Mouse (Mus musculus) kidney, embryonic 16.5 days (tissue): ENCODE results near the gene Eci1. TPM values are rescaled to one million over a fixed set of nuclear protein-coding genes. Genes with fewer than 3 reads are reported as not detected.

Experiments
- ATAC-seq: fragments of 200-750 bp; cut with Nextera tagmentation; 2 replicates; pipeline ENCODE4 v1.8.0; 2017; ENCODE audit warnings: moderate TSS enrichment; ENCODE audit not compliant: low FRiP score, low TSS enrichment
- H3K27ac ChIP-seq: fragments of 300-500 bp; sonication (generic); 2 replicates; pipeline ENCODE4 v1.5.1; 2014; ENCODE audit warnings: low read length
- H3K27me3 ChIP-seq: fragments of 300-500 bp; sonication (generic); 2 replicates; pipeline ENCODE4 v1.6.1; 2014; ENCODE audit warnings: low read length, control low read depth, mixed read lengths; ENCODE audit not compliant: insufficient read depth
- H3K36me3 ChIP-seq: fragments of 300-500 bp; sonication (generic); 2 replicates; pipeline ENCODE4 v1.6.1; 2014; ENCODE audit warnings: low read length, control low read depth, mixed read lengths; ENCODE audit not compliant: insufficient read depth
- H3K4me1 ChIP-seq: fragments of 300-500 bp; sonication (generic); 2 replicates; pipeline ENCODE4 v1.6.1; 2014; ENCODE audit warnings: low read length, control low read depth, mixed read lengths; ENCODE audit not compliant: insufficient read depth
- H3K4me2 ChIP-seq: fragments of 300-500 bp; sonication (generic); replicated peaks from 2 replicates; pipeline ENCODE4 v1.6.1; 2014; ENCODE audit warnings: low read depth, low read length
- H3K4me3 ChIP-seq: fragments of 300-500 bp; sonication (generic); 2 replicates; pipeline ENCODE4 v1.5.1; 2014; ENCODE audit warnings: mild to moderate bottlenecking, low read length
- H3K9ac ChIP-seq: fragments of 300-500 bp; sonication (generic); replicated peaks from 2 replicates; pipeline ENCODE4 v1.6.1; 2014; ENCODE audit warnings: low read length
- H3K9me3 ChIP-seq: fragments of 300-500 bp; sonication (generic); 2 replicates; pipeline ENCODE4 v1.6.1; 2016; ENCODE audit warnings: low read length, control low read depth
- WGBS: fragments of 180-500 bp; shearing (Covaris S2); extraction: QIAGEN DNeasy Blood & Tissue Kit; methylation state at CpG from one replicate; pipeline ENCODE4 v1.1.7; 2014; 5-methylcytosine and 5-hydroxymethylcytosine counted together
- polyA plus RNA-seq: library from polyadenylated mRNA; unstranded; fragments of >200 nt; fragmentation: Nextera tagmentation; extraction: Ambion mirVana; gene quantifications from 2 replicates; pipeline ENCODE4 v1.2.1, GENCODE M21; 2015

Gene Eci1
- polyA plus RNA-seq, 1 experiment from 2014 or later, result 143 TPM

GRCm38 (mm10) chr17:24469910-24470602 is 43.6 kb downstream of the Eci1 start, which contains the start of the genes E4f1 and Pgp:
Gene E4f1 (minus strand): TSS chr17:24470313.
Gene Pgp (plus strand): TSS chr17:24470392.
- Histone ChIP-seq H3K4me1 (peaks cover 39% of the 10 kb centered on the region), H3K27ac (peak within 1 kb of the TSS; percentile 85), H3K36me3 (peaks cover 12% of the 10 kb centered on the region; the same call in 1 of the 2 replicates), H3K4me2 (peak within 1 kb of the TSS; percentile 96), H3K9me3 (no peaks in the 10 kb centered on the region), H3K27me3 (no peaks in the 10 kb centered on the region), H3K4me3 (peak within 1 kb of the TSS; percentile 85), H3K9ac (peak within 1 kb of the TSS; percentile 90)
- peak; percentile 96 for ATAC-seq
- WGBS, result under 1% methylated on average over 66 of the region's 75 CpGs

GRCm38 (mm10) chr17:24470701-24471527 is 44.5 kb downstream of the Eci1 start:
- H3K9ac ChIP-seq, result peak overlapping the region; percentile 90
- H3K4me2 ChIP-seq, result peak overlapping the region; percentile 96
- H3K36me3 ChIP-seq, result peaks cover 20% of the 10 kb centered on the region; the same call in 1 of the 2 replicates
- under 1% methylated on average over 68 of the region's 68 CpGs for WGBS
- peak; percentile 21; the same call in 1 of the 2 replicates for ATAC-seq
- H3K27ac ChIP-seq, result peak overlapping the region; percentile 78
- peaks cover 39% of the 10 kb centered on the region for H3K4me1 ChIP-seq
- no peaks in the 10 kb centered on the region for H3K27me3 ChIP-seq
- H3K4me3 ChIP-seq, result peak overlapping the region; percentile 85
- no peaks in the 10 kb centered on the region for H3K9me3 ChIP-seq

GRCm38 (mm10) chr17:24472512-24472911 is 46.1 kb downstream of the Eci1 start:
- Histone ChIP-seq H3K9me3 (no peaks in the 10 kb centered on the region), H3K27ac (peak overlapping the region; percentile 74), H3K4me3 (peak overlapping the region; percentile 85; the same call in 1 of the 2 replicates), H3K27me3 (no peaks in the 10 kb centered on the region), H3K4me1 (peaks cover 41% of the 10 kb centered on the region), H3K4me2 (peak overlapping the region; percentile 96), H3K36me3 (peaks cover 29% of the 10 kb centered on the region; the same call in 1 of the 2 replicates), H3K9ac (no peak overlapping the region; the same call in 1 of the 2 replicates)
- 21% methylated on average over 4 of the region's 4 CpGs for WGBS
- peak; percentile 40 for ATAC-seq

- H3K4me1 ChIP-seq, result peaks cover 50% of the 10 kb centered on the region
Measured at GRCm38 (mm10) chr17:24473612-24474275, 47.3 kb downstream of the Eci1 start, which contains the start of gene Bricd5. Gene Bricd5 (plus strand): TSS chr17:24473884.

GRCm38 (mm10) chr17:24474557-24474956 is 48.1 kb downstream of the Eci1 start:
- Histone ChIP-seq H3K4me1 (peaks cover 50% of the 10 kb centered on the region), H3K27me3 (no peaks in the 10 kb centered on the region), H3K9me3 (no peaks in the 10 kb centered on the region), H3K4me3 (no peak overlapping the region), H3K36me3 (peaks cover 29% of the 10 kb centered on the region; the same call in 1 of the 2 replicates), H3K4me2 (no peak overlapping the region), H3K9ac (no peak overlapping the region), H3K27ac (no peak overlapping the region)
- no peak for ATAC-seq
- 67% methylated on average over 5 of the region's 5 CpGs for WGBS

More at GRCm38 (mm10) chr17:24473612-24474275, 47.3 kb downstream of the Eci1 start, which contains the start of gene Bricd5:
- H3K4me3 ChIP-seq, result no peak within 1 kb of the TSS
- peak within 1 kb of the TSS; percentile 96 for H3K4me2 ChIP-seq
- no peaks in the 10 kb centered on the region for H3K9me3 ChIP-seq
- ATAC-seq, result no peak
- no peak within 1 kb of the TSS; the same call in 1 of the 2 replicates for H3K9ac ChIP-seq
- WGBS, result 75% methylated on average over 6 of the region's 6 CpGs
- peaks cover 29% of the 10 kb centered on the region; the same call in 1 of the 2 replicates for H3K36me3 ChIP-seq
- H3K27me3 ChIP-seq, result no peaks in the 10 kb centered on the region
- peak within 1 kb of the TSS; percentile 74 for H3K27ac ChIP-seq

- 93% methylated on average over 6 of the region's 6 CpGs for WGBS
- no peaks in the 10 kb centered on the region for H3K9me3 ChIP-seq
- H3K4me3 ChIP-seq, result no peak overlapping the region
- H3K27me3 ChIP-seq, result no peaks in the 10 kb centered on the region
- no peak overlapping the region for H3K27ac ChIP-seq
- ATAC-seq, result no peak
- peaks cover 54% of the 10 kb centered on the region for H3K4me1 ChIP-seq
- peaks cover 29% of the 10 kb centered on the region; the same call in 1 of the 2 replicates for H3K36me3 ChIP-seq
- H3K4me2 ChIP-seq, result no peak overlapping the region
- no peak overlapping the region for H3K9ac ChIP-seq
Measured at GRCm38 (mm10) chr17:24475586-24475985, 49.1 kb downstream of the Eci1 start.

- Histone ChIP-seq H3K9me3 (no peaks in the 10 kb centered on the region), H3K36me3 (peaks cover 29% of the 10 kb centered on the region; the same call in 1 of the 2 replicates), H3K4me1 (peaks cover 49% of the 10 kb centered on the region), H3K9ac (no peak overlapping the region), H3K27me3 (no peaks in the 10 kb centered on the region), H3K27ac (no peak overlapping the region), H3K4me3 (no peak overlapping the region), H3K4me2 (no peak overlapping the region)
- ATAC-seq, result no peak
- WGBS, result 91% methylated on average over 10 of the region's 10 CpGs
Measured at GRCm38 (mm10) chr17:24476022-24476776, 49.8 kb downstream of the Eci1 start.

- Histone ChIP-seq H3K9ac (no peak overlapping the region), H3K27ac (no peak overlapping the region), H3K27me3 (no peaks in the 10 kb centered on the region), H3K4me1 (peaks cover 38% of the 10 kb centered on the region), H3K9me3 (no peaks in the 10 kb centered on the region), H3K4me3 (no peak overlapping the region), H3K36me3 (peaks cover 29% of the 10 kb centered on the region; the same call in 1 of the 2 replicates), H3K4me2 (no peak overlapping the region; the same call in 1 of the 2 replicates)
- 90% methylated on average over 20 of the region's 20 CpGs for WGBS
- no peak for ATAC-seq
Measured at GRCm38 (mm10) chr17:24477053-24477984, 50.9 kb downstream of the Eci1 start.
